Mouse (Mus musculus) kidney, postnatal 10 days (tissue): ENCODE data around the gene Ndufb7.
A peak's percentile ranks its signal among the peaks of the same experiment; 100 is the strongest.
"Not testable (repeated sequence)": the region's sequence is repeated elsewhere in the genome, so short reads cannot be mapped to it uniquely, and the experiment has no call there.

ENCODE experiments used
- DNase-seq: peaks from one replicate; pipeline ENCODE4 v3.0.0; 2021; ENCODE audit warnings: mixed read lengths

Gene Ndufb7

GRCm38 (mm10) chr8:83576921-83577320, 10.4 kb downstream of the Ndufb7 start:
- DNase-seq = no peak

- DNase-seq = peak; percentile 22
Measured at GRCm38 (mm10) chr8:83577384-83577791, 10.9 kb downstream of the Ndufb7 start.

- DNase-seq = peak; percentile 12
Measured at GRCm38 (mm10) chr8:83578131-83579055, 11.9 kb downstream of the Ndufb7 start.

- DNase-seq = peak; percentile 2
Measured at GRCm38 (mm10) chr8:83579676-83580075, 13.2 kb downstream of the Ndufb7 start.

- peak; percentile 3 for DNase-seq
Measured at GRCm38 (mm10) chr8:83580826-83581225, 14.4 kb downstream of the Ndufb7 start.

- no peak for DNase-seq
Measured at GRCm38 (mm10) chr8:83582226-83582625, 15.8 kb downstream of the Ndufb7 start.

GRCm38 (mm10) chr8:83583236-83583635, 16.8 kb downstream of the Ndufb7 start:
- DNase-seq = no peak

- DNase-seq = no peak
Measured at GRCm38 (mm10) chr8:83584771-83585170, 18.3 kb downstream of the Ndufb7 start.

- DNase-seq = no peak
Measured at GRCm38 (mm10) chr8:83585333-83585732, 18.9 kb downstream of the Ndufb7 start.

- DNase-seq = no peak
Measured at GRCm38 (mm10) chr8:83587644-83588043, 21.2 kb downstream of the Ndufb7 start.

GRCm38 (mm10) chr8:83588886-83589285, 22.4 kb downstream of the Ndufb7 start:
- DNase-seq = no peak

- no peak for DNase-seq
Measured at GRCm38 (mm10) chr8:83590488-83591023, 24.1 kb downstream of the Ndufb7 start.

GRCm38 (mm10) chr8:83592682-83593081, 26.2 kb downstream of the Ndufb7 start:
- no peak for DNase-seq

- DNase-seq = peak; percentile 63
Measured at GRCm38 (mm10) chr8:83593325-83594166, 27.1 kb downstream of the Ndufb7 start.

- peak; percentile 98 for DNase-seq
Measured at GRCm38 (mm10) chr8:83594167-83595049, 27.9 kb downstream of the Ndufb7 start.

GRCm38 (mm10) chr8:83595050-83595345, 28.5 kb downstream of the Ndufb7 start:
- not testable (repeated sequence) for DNase-seq

GRCm38 (mm10) chr8:83596369-83596768, 29.9 kb downstream of the Ndufb7 start:
- DNase-seq = peak; percentile 58

- DNase-seq = no peak
Measured at GRCm38 (mm10) chr8:83598146-83598545, 31.7 kb downstream of the Ndufb7 start.

GRCm38 (mm10) chr8:83599814-83600213, 33.3 kb downstream of the Ndufb7 start:
- no peak for DNase-seq

- no peak for DNase-seq
Measured at GRCm38 (mm10) chr8:83602650-83603029, 36.2 kb downstream of the Ndufb7 start.

- peak; percentile 100 for DNase-seq
Measured at GRCm38 (mm10) chr8:83607661-83608397, 41.4 kb downstream of the Ndufb7 start, which contains the start of the genes Tecr and Dnajb1. Tecr (minus strand) TSS chr8:83607971. Dnajb1 (plus strand) TSS chr8:83608193.
